In the genomic region with DNA sequence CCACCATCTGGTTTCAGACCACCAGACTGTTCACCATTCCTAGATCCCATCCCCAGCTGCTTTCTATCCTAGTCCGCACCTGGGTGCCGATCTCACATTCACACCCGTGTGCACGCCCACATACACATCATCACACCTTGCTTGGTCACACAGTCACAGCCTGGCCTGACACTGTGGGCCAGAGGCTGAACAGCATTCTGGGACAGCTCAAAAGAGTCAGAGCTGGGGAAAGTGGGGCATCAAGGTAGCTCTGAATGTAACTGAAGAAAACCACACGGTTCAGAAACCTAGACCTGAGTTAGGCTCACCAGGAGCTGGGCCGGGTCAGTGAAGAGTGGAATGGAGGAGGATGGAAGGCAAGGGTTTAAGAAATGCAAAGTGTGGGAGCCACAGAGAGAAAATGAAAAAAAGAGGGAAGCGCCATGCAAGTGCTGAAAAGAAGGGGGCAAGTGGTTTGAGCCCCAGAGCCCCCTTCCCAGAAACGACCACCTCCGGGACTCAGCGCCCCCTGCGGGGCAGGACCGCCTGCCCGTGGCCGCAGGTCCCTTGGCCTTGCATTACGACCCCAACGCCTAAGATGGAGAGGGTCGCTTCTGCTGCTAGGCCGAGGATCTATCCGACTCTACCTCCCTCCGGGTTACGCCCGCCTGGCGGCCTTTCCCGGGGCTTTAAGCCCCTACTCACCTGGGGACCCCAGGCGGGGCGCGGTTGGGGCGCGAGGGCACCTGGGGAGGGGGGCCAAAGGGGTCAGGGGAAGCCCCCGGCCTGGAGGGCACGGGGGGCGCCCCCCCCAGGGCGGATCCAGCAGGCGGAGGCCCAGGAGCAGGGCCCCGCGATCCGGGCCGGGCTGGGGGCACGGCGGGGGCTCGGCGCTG, we compare ENCODE assay signal across 8 mouse cellular contexts. TPM values are rescaled to one million over a fixed set of nuclear protein-coding genes. Genes with fewer than 3 reads are reported as not detected.
DNase-seq lines count a peak whose midpoint lies in the region; ATAC-seq and TF ChIP-seq lines count a peak whose summit lies in the region.

No protein-coding gene starts in this region.

- peak; percentile 51 for DNase-seq in embryo, embryonic 9.5 days (ENCODE audit: extremely low spot score)
- DNase-seq in embryo, embryonic 10 days (ENCODE audit: low spot score) = no peak
- no peak for DNase-seq in testis, postnatal 14 days (ENCODE audit: low spot score)
- DNase-seq in limb, embryonic 14.5 days (ENCODE audit: low spot score) = no peak
- no peak for DNase-seq in adrenal gland, adult (ENCODE audit: inconsistent age in 2 of 2, low spot score in 1 of 2)
- no peak for DNase-seq in kidney, adult 18-20 months

- H3K36me3 ChIP-seq in testis, adult 2 months (ENCODE audit: control insufficient read depth, insufficient read depth, low read length) = peaks cover 3% of the 10 kb centered on the region
- H3K36me3 ChIP-seq in limb, embryonic 14.5 days (ENCODE audit: control insufficient read depth, insufficient read depth, low read length) = peaks cover 62% of the 10 kb centered on the region
- H3K36me3 ChIP-seq in stomach, embryonic 16.5 days (ENCODE audit: control insufficient read depth, insufficient read depth, low read length) = 0 out of 2 replicates have a peak, but pooled peaks cover 7% of the 10 kb centered on the region

- no peak overlapping the region for H3K27ac ChIP-seq in testis, adult 2 months (ENCODE audit: control insufficient read depth, insufficient read depth, low read depth, low read length)
- H3K27ac ChIP-seq in limb, embryonic 14.5 days (replicated peaks; ENCODE audit: low read depth, low read length) = peak overlapping the region; percentile 65
- peak overlapping the region; percentile 46; the same call in 1 of the 2 replicates for H3K27ac ChIP-seq in stomach, embryonic 16.5 days (ENCODE audit: low read length)

- no peak for ATAC-seq in limb, embryonic 14.5 days (ENCODE audit: low FRiP score, low read depth)
- ATAC-seq in stomach, embryonic 16.5 days (ENCODE audit: insufficient read depth, low FRiP score) = no peak

- H3K4me1 ChIP-seq in testis, adult 2 months (ENCODE audit: control insufficient read depth, insufficient read depth, low read length) = peaks cover 11% of the 10 kb centered on the region
- peaks cover 37% of the 10 kb centered on the region for H3K4me1 ChIP-seq in limb, embryonic 14.5 days (ENCODE audit: control insufficient read depth, insufficient read depth, low read length)
- peaks cover 40% of the 10 kb centered on the region for H3K4me1 ChIP-seq in stomach, embryonic 16.5 days (ENCODE audit: control insufficient read depth, insufficient read depth, low read length)

- peak overlapping the region; percentile 77 for H3K9ac ChIP-seq in limb, embryonic 14.5 days (ENCODE audit: low read depth, low read length, severe bottlenecking)
- peak overlapping the region; percentile 87 for H3K9ac ChIP-seq in stomach, embryonic 16.5 days (ENCODE audit: low read length)

- 7% methylated on average over 30 of the region's 42 CpGs for WGBS in limb, embryonic 14.5 days
- WGBS in stomach, embryonic 16.5 days = 10% methylated on average over 42 of the region's 42 CpGs

- H3K4me3 ChIP-seq in testis, adult 2 months (ENCODE audit: control insufficient read depth, low read depth, low read length) = peak overlapping the region; percentile 45; the same call in 1 of the 2 replicates
- H3K4me3 ChIP-seq in limb, embryonic 14.5 days (replicated peaks; ENCODE audit: low read length) = peak overlapping the region; percentile 78
- H3K4me3 ChIP-seq in stomach, embryonic 16.5 days (replicated peaks; ENCODE audit: low read length) = peak overlapping the region; percentile 72

- no peaks in the 10 kb centered on the region for H3K9me3 ChIP-seq in limb, embryonic 14.5 days (ENCODE audit: control insufficient read depth, low read length)
- no peaks in the 10 kb centered on the region for H3K9me3 ChIP-seq in stomach, embryonic 16.5 days (replicated peaks; ENCODE audit: control insufficient read depth, low read length)

- no peak for TF ChIP-seq CTCF in testis, adult 2 months (IDR thresholded peaks at IDR 0.05; ENCODE audit: control insufficient read depth, insufficient read depth, insufficient replicate concordance, low read depth, low read length)

- peak overlapping the region; percentile 98 for H3K4me2 ChIP-seq in limb, embryonic 14.5 days (replicated peaks; ENCODE audit: low read depth, low read length, severe bottlenecking)
- peak overlapping the region; percentile 100 for H3K4me2 ChIP-seq in stomach, embryonic 16.5 days (ENCODE audit: low read depth, low read length)

- TF ChIP-seq POLR2A in testis, adult 2 months (IDR thresholded peaks at IDR 0.05; ENCODE audit: control insufficient read depth, low read depth, low read length) = no peak
- no peak for TF ChIP-seq POLR2A in limb, embryonic 14.5 days (IDR thresholded peaks at IDR 0.05; ENCODE audit: borderline replicate concordance, extremely low read depth, insufficient read depth, insufficient read length)

- H3K27me3 ChIP-seq in testis, adult 2 months (ENCODE audit: control insufficient read depth, insufficient read depth, low read length) = no peaks in the 10 kb centered on the region
- H3K27me3 ChIP-seq in limb, embryonic 14.5 days (ENCODE audit: control insufficient read depth, insufficient read depth, low read length) = no peaks in the 10 kb centered on the region
- no peaks in the 10 kb centered on the region for H3K27me3 ChIP-seq in stomach, embryonic 16.5 days (ENCODE audit: control insufficient read depth, insufficient read depth, low read length)

RNA-seq across cellular contexts. Expression of gene Swi5, which starts 23.8 kb away (rescaled TPM):
- 381 and 421 TPM in 2 replicates for polyA plus RNA-seq in testis, adult 2 months (2012; rRNA removed)
- polyA plus RNA-seq in limb, embryonic 14.5 days (2012; rRNA removed) = 272 and 324 TPM in 2 replicates
- polyA plus RNA-seq in limb, embryonic 14.5 days (2014; fragmentation: Nextera tagmentation; extraction: Ambion mirVana) = 221 and 244 TPM in 2 replicates
- polyA plus RNA-seq in stomach, embryonic 16.5 days (2015; fragmentation: Nextera tagmentation; extraction: Ambion mirVana) = 372 and 388 TPM in 2 replicates

RNA-seq across cellular contexts. Expression of gene Golga2, which starts 24.5 kb away (rescaled TPM):
- polyA plus RNA-seq in testis, adult 2 months (2012; rRNA removed) = 36.0 and 36.7 TPM in 2 replicates
- 56.4 and 63.1 TPM in 2 replicates for polyA plus RNA-seq in limb, embryonic 14.5 days (2012; rRNA removed)
- 32.4 and 33.3 TPM in 2 replicates for polyA plus RNA-seq in limb, embryonic 14.5 days (2014; fragmentation: Nextera tagmentation; extraction: Ambion mirVana)
- polyA plus RNA-seq in stomach, embryonic 16.5 days (2015; fragmentation: Nextera tagmentation; extraction: Ambion mirVana) = 24.6 TPM in 2 replicates

RNA-seq across cellular contexts. Expression of gene Ciz1, which starts 40.4 kb away (rescaled TPM):
- polyA plus RNA-seq in testis, adult 2 months (2012; rRNA removed) = 255 and 278 TPM in 2 replicates
- polyA plus RNA-seq in limb, embryonic 14.5 days (2012; rRNA removed) = 196 and 266 TPM in 2 replicates
- 39.5 and 46.5 TPM in 2 replicates for polyA plus RNA-seq in limb, embryonic 14.5 days (2014; fragmentation: Nextera tagmentation; extraction: Ambion mirVana)
- 41.9 and 45.4 TPM in 2 replicates for polyA plus RNA-seq in stomach, embryonic 16.5 days (2015; fragmentation: Nextera tagmentation; extraction: Ambion mirVana)

RNA-seq across cellular contexts. Expression of gene Dnm1, which starts 41.5 kb away (rescaled TPM):
- polyA plus RNA-seq in testis, adult 2 months (2012; rRNA removed) = 36.3 and 39.4 TPM in 2 replicates
- polyA plus RNA-seq in limb, embryonic 14.5 days (2012; rRNA removed) = 318 and 459 TPM in 2 replicates
- polyA plus RNA-seq in limb, embryonic 14.5 days (2014; fragmentation: Nextera tagmentation; extraction: Ambion mirVana) = 46.0 and 60.1 TPM in 2 replicates
- polyA plus RNA-seq in stomach, embryonic 16.5 days (2015; fragmentation: Nextera tagmentation; extraction: Ambion mirVana) = 8.1 and 8.2 TPM in 2 replicates

RNA-seq across cellular contexts. Expression of gene Uck1, which starts 51.7 kb away (rescaled TPM):
- polyA plus RNA-seq in testis, adult 2 months (2012; rRNA removed) = 23.5 and 24.5 TPM in 2 replicates
- 64.8 and 69.4 TPM in 2 replicates for polyA plus RNA-seq in limb, embryonic 14.5 days (2012; rRNA removed)
- 59.9 and 67.8 TPM in 2 replicates for polyA plus RNA-seq in limb, embryonic 14.5 days (2014; fragmentation: Nextera tagmentation; extraction: Ambion mirVana)
- 53.4 and 59.7 TPM in 2 replicates for polyA plus RNA-seq in stomach, embryonic 16.5 days (2015; fragmentation: Nextera tagmentation; extraction: Ambion mirVana)
